Mouse (Mus musculus): ENCODE results near the gene Trmt5.

The Trmt5 gene

GRCm38 (mm10) chr12:73269531-73269930 is 17.0 kb downstream of the Trmt5 start:
- no peak for DNase-seq (ENCODE audit: low spot score)

- no peak for DNase-seq (ENCODE audit: low spot score)
Observed at GRCm38 (mm10) chr12:73268497-73268896, 18.0 kb downstream of the Trmt5 start.

DNA sequence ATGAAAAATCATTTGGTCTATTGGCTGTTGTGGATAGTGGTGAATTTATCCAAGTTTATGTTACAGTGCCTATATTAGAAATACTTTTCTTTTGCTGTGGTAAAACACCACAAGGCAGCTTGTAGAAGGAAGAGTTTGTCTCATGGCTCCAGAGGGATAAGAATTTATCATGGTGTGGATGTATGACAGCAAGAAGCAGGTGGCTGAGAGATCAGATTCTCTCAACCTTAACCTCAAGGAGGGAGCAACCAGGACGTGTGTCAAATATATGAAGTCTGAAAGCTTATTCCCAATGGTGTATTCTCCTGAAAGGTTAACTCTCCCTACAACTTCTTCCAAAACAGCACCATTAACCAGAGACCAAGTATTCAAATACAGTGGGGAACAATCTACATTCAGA is 19.9 kb downstream of the Trmt5 start:
- no peak for DNase-seq (ENCODE audit: low spot score)

GRCm38 (mm10) chr12:73265381-73265978 is 21.0 kb downstream of the Trmt5 start:
- DNase-seq (ENCODE audit: low spot score) = no peak

- DNase-seq (ENCODE audit: low spot score) = no peak
Observed at GRCm38 (mm10) chr12:73260339-73260738, 26.2 kb downstream of the Trmt5 start.

- DNase-seq (ENCODE audit: low spot score) = no peak
Observed at GRCm38 (mm10) chr12:73259269-73259668, 27.2 kb downstream of the Trmt5 start.

GRCm38 (mm10) chr12:73255006-73255405 is 31.5 kb downstream of the Trmt5 start:
- no peak for DNase-seq (ENCODE audit: low spot score)

GRCm38 (mm10) chr12:73245687-73246086 is 40.8 kb downstream of the Trmt5 start:
- DNase-seq (ENCODE audit: low spot score) = no peak

DNA sequence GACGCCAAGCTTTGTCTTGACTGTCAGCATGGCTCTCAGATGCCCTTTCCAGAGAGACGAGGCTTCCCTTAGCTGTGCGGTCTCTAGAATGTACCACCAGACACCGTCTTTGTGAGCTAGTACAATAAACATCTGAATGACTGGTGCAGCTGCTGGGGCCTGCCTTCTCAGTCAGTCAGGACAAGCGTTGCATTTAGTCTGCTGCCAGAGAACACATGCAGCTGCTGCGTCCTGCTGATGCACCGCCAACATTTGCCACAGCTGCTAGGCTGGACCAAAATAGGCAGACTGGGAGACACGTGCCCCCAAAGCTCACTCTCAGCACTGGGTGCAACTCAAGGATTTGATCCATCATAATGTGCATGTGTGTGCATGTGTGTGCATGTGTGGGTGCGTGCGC is 44.5 kb downstream of the Trmt5 start:
- no peak for DNase-seq (ENCODE audit: low spot score)

GRCm38 (mm10) chr12:73232586-73232985 is 53.9 kb downstream of the Trmt5 start:
- no peak for DNase-seq (ENCODE audit: low spot score)

GRCm38 (mm10) chr12:73231552-73231951 is 55.0 kb downstream of the Trmt5 start:
- no peak for DNase-seq (ENCODE audit: low spot score)

DNA sequence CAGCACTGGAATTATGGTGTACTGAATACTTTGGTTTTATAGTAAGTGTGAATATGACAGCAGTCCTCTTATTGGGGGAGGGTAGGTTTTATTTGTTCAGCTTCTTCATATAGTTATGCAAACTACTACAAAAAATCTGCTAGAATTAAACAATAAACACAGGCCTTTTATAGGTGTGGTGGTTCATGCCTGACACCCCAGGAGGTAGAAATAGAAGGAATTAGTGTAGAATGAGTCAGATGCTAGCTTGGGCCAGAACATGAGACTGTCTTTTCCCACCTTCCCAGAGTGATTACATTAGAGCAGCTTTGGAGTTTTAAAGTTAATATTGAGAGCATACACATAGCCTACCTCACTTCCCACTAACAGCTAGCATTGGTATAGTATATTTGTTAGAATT is 56.3 kb downstream of the Trmt5 start:
- no peak for DNase-seq (ENCODE audit: low spot score)

All from urinary bladder, postnatal 10 days (tissue).